Mouse (Mus musculus): ENCODE measurements around the gene Gm49405. TPM values are rescaled to one million over a fixed set of nuclear protein-coding genes. Genes with fewer than 3 reads are reported as not detected.
A peak's percentile ranks its signal among the peaks of the same experiment; 100 is the strongest.
"Not testable (repeated sequence)": the region's sequence is repeated elsewhere in the genome, so short reads cannot be mapped to it uniquely, and the experiment has no call there.

Gene Gm49405
- polyA plus RNA-seq, 1 experiment from 2014 or later, result 0.48 TPM

DNA sequence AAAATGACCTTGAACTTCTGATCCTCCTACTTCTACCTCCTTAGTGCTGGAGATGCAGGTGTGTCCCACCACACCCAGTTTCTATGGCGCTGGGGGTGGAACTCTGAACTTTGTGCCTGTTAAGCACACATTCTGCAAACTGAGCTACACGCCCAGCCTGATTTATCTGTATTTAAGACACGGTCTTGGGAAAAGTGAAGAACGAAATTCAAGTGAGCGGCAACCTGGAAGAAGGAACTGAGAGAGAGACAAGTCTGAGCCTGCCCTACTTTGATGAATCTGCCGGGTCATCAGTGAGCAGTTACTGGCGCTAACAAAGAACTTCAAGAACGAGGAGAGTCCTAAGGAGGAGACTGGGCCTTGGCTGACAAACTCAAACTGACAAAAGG is 46.4 kb downstream of the Gm49405 start:
- peaks cover 35% of the 10 kb centered on the region for H3K4me1 ChIP-seq (ENCODE audit: control insufficient read depth, low read depth, low read length)
- 27% methylated on average over 8 of the region's 8 CpGs for WGBS (ENCODE audit: insufficient replicate concordance)
- H3K4me3 ChIP-seq (ENCODE audit: low read depth, low read length), result peak overlapping the region; percentile 38
- H3K36me3 ChIP-seq (ENCODE audit: control insufficient read depth, insufficient read depth), result no peaks in the 10 kb centered on the region
- ATAC-seq (ENCODE audit: low read depth), result peak; percentile 79
- H3K27ac ChIP-seq (ENCODE audit: low read length), result peak overlapping the region; percentile 98
- H3K9me3 ChIP-seq (replicated peaks; ENCODE audit: control insufficient read depth, low read length), result no peaks in the 10 kb centered on the region
- peak overlapping the region; percentile 66 for H3K4me2 ChIP-seq (ENCODE audit: low read depth, low read length)
- H3K27me3 ChIP-seq (ENCODE audit: control insufficient read depth, insufficient read depth, low read depth, low read length), result no peaks in the 10 kb centered on the region
- H3K9ac ChIP-seq (ENCODE audit: low read depth, low read length), result peak overlapping the region; percentile 42

DNA sequence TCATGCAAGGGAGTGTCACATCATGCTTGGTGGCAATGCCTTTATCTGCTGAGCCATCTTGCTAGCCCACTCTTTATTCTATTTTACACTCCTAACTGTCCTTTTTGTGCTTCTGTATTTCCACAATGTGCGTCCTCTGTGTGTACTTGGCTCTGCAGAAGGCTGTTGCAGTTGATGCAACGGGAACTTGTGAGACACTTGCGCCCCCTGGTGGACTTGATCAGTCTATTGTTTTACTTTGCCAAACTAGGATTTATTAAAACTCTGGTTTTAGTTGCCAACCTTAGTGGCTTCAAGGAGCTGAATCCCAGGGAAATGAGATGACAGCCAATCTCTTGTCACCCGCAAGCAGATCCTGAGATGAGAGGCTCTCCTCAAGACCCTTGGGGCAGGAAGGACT is 47.4 kb downstream of the Gm49405 start:
- 10% methylated on average over 4 of the region's 4 CpGs for WGBS (ENCODE audit: insufficient replicate concordance)
- Histone ChIP-seq H3K27ac (ENCODE audit: low read length) (no peak overlapping the region), H3K4me1 (ENCODE audit: control insufficient read depth, low read depth, low read length) (peaks cover 38% of the 10 kb centered on the region)

DNA sequence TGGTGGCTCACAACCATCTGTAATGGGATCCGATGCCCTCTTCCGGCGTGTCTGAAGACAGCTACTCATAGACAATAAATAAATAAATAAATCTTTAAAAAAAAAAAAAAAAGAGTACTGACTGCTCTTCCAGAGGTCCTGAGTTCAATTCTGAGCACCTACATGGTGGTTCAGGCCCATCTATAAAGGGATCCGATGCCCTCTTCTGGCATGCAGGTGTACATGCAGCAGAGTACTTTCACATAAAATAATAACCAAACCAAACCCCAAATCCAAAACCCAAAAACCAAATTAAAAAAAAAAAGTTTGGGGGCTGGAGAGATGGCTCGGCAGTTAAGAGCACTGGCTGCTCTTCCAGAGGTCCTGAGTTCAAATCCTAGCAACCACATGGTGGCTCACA is 48.6 kb downstream of the Gm49405 start:
- WGBS (ENCODE audit: insufficient replicate concordance), result 68% methylated on average over 5 of the region's 5 CpGs
- not testable (repeated sequence) for ATAC-seq (ENCODE audit: low read depth)

More for the DNA sequence above, 47.4 kb downstream of the Gm49405 start:
- Histone ChIP-seq H3K9me3 (replicated peaks; ENCODE audit: control insufficient read depth, low read length) (no peaks in the 10 kb centered on the region), H3K4me3 (ENCODE audit: low read depth, low read length) (peak overlapping the region; percentile 38; the same call in 1 of the 2 replicates), H3K27me3 (ENCODE audit: control insufficient read depth, insufficient read depth, low read depth, low read length) (no peaks in the 10 kb centered on the region), H3K4me2 (ENCODE audit: low read depth, low read length) (peak overlapping the region; percentile 66; the same call in 1 of the 2 replicates), H3K36me3 (ENCODE audit: control insufficient read depth, insufficient read depth) (no peaks in the 10 kb centered on the region), H3K9ac (ENCODE audit: low read depth, low read length) (no peak overlapping the region)
- ATAC-seq (ENCODE audit: low read depth), result no peak

GRCm38 (mm10) chr19:4051016-4051415 is 50.6 kb downstream of the Gm49405 start:
- WGBS (ENCODE audit: insufficient replicate concordance), result 89% methylated on average over 5 of the region's 5 CpGs
- Histone ChIP-seq H3K4me3 (ENCODE audit: low read depth, low read length) (no peak overlapping the region), H3K9me3 (replicated peaks; ENCODE audit: control insufficient read depth, low read length) (no peaks in the 10 kb centered on the region), H3K27ac (ENCODE audit: low read length) (no peak overlapping the region), H3K27me3 (ENCODE audit: control insufficient read depth, insufficient read depth, low read depth, low read length) (no peaks in the 10 kb centered on the region), H3K36me3 (ENCODE audit: control insufficient read depth, insufficient read depth) (no peaks in the 10 kb centered on the region), H3K9ac (ENCODE audit: low read depth, low read length) (no peak overlapping the region), H3K4me2 (ENCODE audit: low read depth, low read length) (no peak overlapping the region), H3K4me1 (ENCODE audit: control insufficient read depth, low read depth, low read length) (peaks cover 28% of the 10 kb centered on the region)
- ATAC-seq (ENCODE audit: low read depth), result no peak

More for the DNA sequence above, 48.6 kb downstream of the Gm49405 start:
- not testable (repeated sequence) for H3K36me3 ChIP-seq (ENCODE audit: control insufficient read depth, insufficient read depth); H3K4me2 ChIP-seq (ENCODE audit: low read depth, low read length); H3K4me3 ChIP-seq (ENCODE audit: low read depth, low read length); H3K9ac ChIP-seq (ENCODE audit: low read depth, low read length); H3K27ac ChIP-seq (ENCODE audit: low read length); H3K9me3 ChIP-seq (replicated peaks; ENCODE audit: control insufficient read depth, low read length); H3K27me3 ChIP-seq (ENCODE audit: control insufficient read depth, insufficient read depth, low read depth, low read length)
- H3K4me1 ChIP-seq (ENCODE audit: control insufficient read depth, low read depth, low read length), result peaks cover 36% of the 10 kb centered on the region

DNA sequence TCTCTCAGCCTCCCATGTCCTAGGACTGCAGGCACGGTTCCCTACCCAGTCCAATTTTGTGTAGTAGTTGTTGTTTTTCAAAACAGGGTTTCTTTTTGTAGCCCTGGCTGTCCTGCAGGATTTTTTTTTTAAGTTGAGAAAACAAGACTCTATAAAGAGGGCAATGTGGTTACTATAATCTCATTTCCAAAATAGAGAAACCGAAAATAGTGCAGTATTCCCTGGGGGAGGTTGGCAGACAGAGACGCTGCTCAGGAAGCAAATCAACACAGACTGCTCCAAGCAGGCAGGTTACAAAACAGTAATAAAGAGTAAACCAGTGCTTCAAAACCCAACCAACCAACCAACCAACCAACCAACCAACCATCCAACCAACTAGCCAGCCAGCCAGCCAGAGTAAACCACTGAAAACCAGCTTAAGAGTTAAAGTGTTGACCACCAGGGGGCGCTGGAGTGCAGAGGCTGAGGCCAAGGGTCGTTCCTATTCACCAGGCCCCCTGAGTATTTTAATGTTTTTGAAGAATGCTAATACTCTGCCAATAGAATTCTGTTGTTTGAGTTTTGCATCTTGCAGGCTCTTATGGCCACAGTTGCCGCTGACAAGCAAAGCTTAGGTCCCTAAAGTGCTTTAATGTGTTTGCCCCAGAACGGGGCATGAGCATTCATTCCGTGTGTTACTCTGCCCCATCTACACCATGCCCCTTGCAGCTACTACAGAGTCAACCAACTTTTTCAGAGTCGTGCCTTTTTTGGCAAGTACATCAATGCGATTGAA is 51.5 kb downstream of the Gm49405 start:
- Histone ChIP-seq H3K9me3 (replicated peaks; ENCODE audit: control insufficient read depth, low read length) (no peaks in the 10 kb centered on the region), H3K4me2 (ENCODE audit: low read depth, low read length) (no peak overlapping the region), H3K4me3 (ENCODE audit: low read depth, low read length) (no peak overlapping the region), H3K9ac (ENCODE audit: low read depth, low read length) (no peak overlapping the region), H3K27ac (ENCODE audit: low read length) (no peak overlapping the region), H3K27me3 (ENCODE audit: control insufficient read depth, insufficient read depth, low read depth, low read length) (no peaks in the 10 kb centered on the region), H3K36me3 (ENCODE audit: control insufficient read depth, insufficient read depth) (no peaks in the 10 kb centered on the region), H3K4me1 (ENCODE audit: control insufficient read depth, low read depth, low read length) (peaks cover 20% of the 10 kb centered on the region)
- ATAC-seq (ENCODE audit: low read depth), result no peak
- 47% methylated on average over 10 of the region's 10 CpGs for WGBS (ENCODE audit: insufficient replicate concordance)

DNA sequence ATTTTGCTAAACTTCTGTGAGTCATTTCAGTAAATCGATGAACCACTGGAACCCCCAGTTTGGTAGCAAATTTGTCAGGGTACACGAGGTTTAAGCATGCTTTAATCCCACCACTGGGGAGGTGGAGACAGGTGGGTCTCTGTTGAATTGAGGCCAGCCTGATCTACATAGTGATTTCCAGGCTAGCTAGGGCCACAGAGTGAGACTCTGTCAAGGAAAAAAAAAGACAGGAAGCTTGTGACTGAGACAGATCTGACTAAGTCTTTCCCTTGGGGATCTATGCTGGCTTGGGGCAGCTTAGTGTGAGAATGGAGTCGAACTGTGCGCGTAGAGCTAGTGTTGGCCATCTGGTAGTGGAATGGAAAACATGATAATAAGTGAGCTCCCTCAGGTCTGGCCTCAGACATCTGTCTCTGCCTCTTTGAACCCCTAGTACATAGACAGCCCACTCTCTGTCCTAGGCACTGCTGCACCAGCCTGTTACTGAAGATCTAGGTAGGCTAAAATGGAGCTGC is 52.1 kb downstream of the Gm49405 start:
- ATAC-seq (ENCODE audit: low read depth), result no peak
- H3K27ac ChIP-seq (ENCODE audit: low read length), result no peak overlapping the region
- 60% methylated on average over 5 of the region's 5 CpGs for WGBS (ENCODE audit: insufficient replicate concordance)

DNA sequence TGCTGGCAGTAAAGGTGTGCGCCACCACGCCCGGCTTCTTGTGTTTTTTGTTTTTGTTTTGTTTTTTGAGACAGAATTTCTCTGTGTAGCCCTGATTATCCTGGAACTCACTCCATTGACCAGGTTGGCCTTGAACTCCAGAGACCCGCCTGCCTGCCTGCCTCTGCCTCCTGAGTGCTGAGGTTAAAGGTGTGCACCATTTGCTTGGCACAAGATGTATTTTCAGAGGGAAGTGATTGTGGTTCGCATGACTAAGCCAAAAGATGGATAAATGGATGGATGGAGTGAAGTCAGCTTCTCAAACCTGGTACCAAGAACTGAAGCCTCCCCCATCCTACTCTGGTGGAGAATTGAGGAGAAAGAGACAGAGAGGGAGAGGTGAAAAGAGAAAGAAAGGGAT is 54.2 kb downstream of the Gm49405 start:
- Histone ChIP-seq H3K27me3 (ENCODE audit: control insufficient read depth, insufficient read depth, low read depth, low read length) (no peaks in the 10 kb centered on the region), H3K9me3 (replicated peaks; ENCODE audit: control insufficient read depth, low read length) (no peaks in the 10 kb centered on the region), H3K4me3 (ENCODE audit: low read depth, low read length) (no peak overlapping the region), H3K4me1 (ENCODE audit: control insufficient read depth, low read depth, low read length) (peaks cover 32% of the 10 kb centered on the region), H3K36me3 (ENCODE audit: control insufficient read depth, insufficient read depth) (no peaks in the 10 kb centered on the region), H3K9ac (ENCODE audit: low read depth, low read length) (no peak overlapping the region), H3K27ac (ENCODE audit: low read length) (no peak overlapping the region), H3K4me2 (ENCODE audit: low read depth, low read length) (no peak overlapping the region)
- ATAC-seq (ENCODE audit: low read depth), result no peak
- WGBS (ENCODE audit: insufficient replicate concordance), result 64% methylated on average over 5 of the region's 5 CpGs

More for the DNA sequence above, 52.1 kb downstream of the Gm49405 start:
- no peak overlapping the region for H3K4me2 ChIP-seq (ENCODE audit: low read depth, low read length)
- H3K4me3 ChIP-seq (ENCODE audit: low read depth, low read length), result no peak overlapping the region
- H3K9me3 ChIP-seq (replicated peaks; ENCODE audit: control insufficient read depth, low read length), result no peaks in the 10 kb centered on the region
- H3K9ac ChIP-seq (ENCODE audit: low read depth, low read length), result no peak overlapping the region
- H3K36me3 ChIP-seq (ENCODE audit: control insufficient read depth, insufficient read depth), result no peaks in the 10 kb centered on the region
- peaks cover 17% of the 10 kb centered on the region for H3K4me1 ChIP-seq (ENCODE audit: control insufficient read depth, low read depth, low read length)
- no peaks in the 10 kb centered on the region for H3K27me3 ChIP-seq (ENCODE audit: control insufficient read depth, insufficient read depth, low read depth, low read length)

Other genes with a start within 250 kb of the Gm49405 start
- 6.7 and 7.4 TPM in 2 replicates for gene Kmt5b, start 233.2 kb upstream of the Gm49405 start, polyA plus RNA-seq (2015; fragmentation: Nextera tagmentation; extraction: Ambion mirVana)
- 18.4 and 19.3 TPM in 2 replicates for gene Chka, start 148.9 kb upstream of the Gm49405 start, polyA plus RNA-seq (2015; fragmentation: Nextera tagmentation; extraction: Ambion mirVana)
- gene Tcirg1, start 93.5 kb upstream of the Gm49405 start, polyA plus RNA-seq (2015; fragmentation: Nextera tagmentation; extraction: Ambion mirVana), result 28.7 and 33.8 TPM in 2 replicates
- 150 and 159 TPM in 2 replicates for gene Ndufs8, start 87.9 kb upstream of the Gm49405 start, polyA plus RNA-seq (2015; fragmentation: Nextera tagmentation; extraction: Ambion mirVana)
- 8.7 and 10.0 TPM in 2 replicates for gene Aldh3b1, start 70.8 kb upstream of the Gm49405 start, polyA plus RNA-seq (2015; fragmentation: Nextera tagmentation; extraction: Ambion mirVana)
- gene Unc93b1, start 65.4 kb upstream of the Gm49405 start, polyA plus RNA-seq (2015; fragmentation: Nextera tagmentation; extraction: Ambion mirVana), result 33.9 and 35.8 TPM in 2 replicates
- 0.07 and 0.12 TPM in 2 replicates for gene Aldh3b3, start 42.0 kb upstream of the Gm49405 start, polyA plus RNA-seq (2015; fragmentation: Nextera tagmentation; extraction: Ambion mirVana)
- 0.24 and 0.30 TPM in 2 replicates for gene Aldh3b2, start 28.3 kb upstream of the Gm49405 start, polyA plus RNA-seq (2015; fragmentation: Nextera tagmentation; extraction: Ambion mirVana)
- 10.5 and 12.4 TPM in 2 replicates for gene Acy3, start 14.1 kb upstream of the Gm49405 start, polyA plus RNA-seq (2015; fragmentation: Nextera tagmentation; extraction: Ambion mirVana)
- 0.09 TPM in 1 of 2 replicates, not detected in the other for gene Tbx10, start 7.9 kb upstream of the Gm49405 start, polyA plus RNA-seq (2015; fragmentation: Nextera tagmentation; extraction: Ambion mirVana)
- gene Nudt8, start within 50 bp of the Gm49405 start, polyA plus RNA-seq (2015; fragmentation: Nextera tagmentation; extraction: Ambion mirVana), result 12.2 and 12.6 TPM in 2 replicates
- 0.42 and 0.75 TPM in 2 replicates for gene Doc2g, start 2.7 kb downstream of the Gm49405 start, polyA plus RNA-seq (2015; fragmentation: Nextera tagmentation; extraction: Ambion mirVana)
- 144 and 145 TPM in 2 replicates for gene Ndufv1, start 12.2 kb downstream of the Gm49405 start, polyA plus RNA-seq (2015; fragmentation: Nextera tagmentation; extraction: Ambion mirVana)
- 796 and 823 TPM in 2 replicates for gene Gstp1, start 37.4 kb downstream of the Gm49405 start, polyA plus RNA-seq (2015; fragmentation: Nextera tagmentation; extraction: Ambion mirVana)
- 6.1 and 17.4 TPM in 2 replicates for gene Gstp2, start 45.4 kb downstream of the Gm49405 start, polyA plus RNA-seq (2015; fragmentation: Nextera tagmentation; extraction: Ambion mirVana)
- 95.4 and 105 TPM in 2 replicates for gene Gstp3, start 58.9 kb downstream of the Gm49405 start, polyA plus RNA-seq (2015; fragmentation: Nextera tagmentation; extraction: Ambion mirVana)
- 0.25 and 0.32 TPM in 2 replicates for gene Cabp2, start 81.0 kb downstream of the Gm49405 start, polyA plus RNA-seq (2015; fragmentation: Nextera tagmentation; extraction: Ambion mirVana)
- gene Cdk2ap2, start 96.6 kb downstream of the Gm49405 start, polyA plus RNA-seq (2015; fragmentation: Nextera tagmentation; extraction: Ambion mirVana), result 112 and 117 TPM in 2 replicates
- 6.6 and 7.3 TPM in 2 replicates for gene Pitpnm1, start 99.4 kb downstream of the Gm49405 start, polyA plus RNA-seq (2015; fragmentation: Nextera tagmentation; extraction: Ambion mirVana)
- 32.4 and 32.6 TPM in 2 replicates for gene Aip, start 125.2 kb downstream of the Gm49405 start, polyA plus RNA-seq (2015; fragmentation: Nextera tagmentation; extraction: Ambion mirVana)
- 0.02 TPM in 1 of 2 replicates, not detected in the other for gene Gpr152, start 139.2 kb downstream of the Gm49405 start, polyA plus RNA-seq (2015; fragmentation: Nextera tagmentation; extraction: Ambion mirVana)
- 0.18 and 0.20 TPM in 2 replicates for gene Cabp4, start 143.4 kb downstream of the Gm49405 start, polyA plus RNA-seq (2015; fragmentation: Nextera tagmentation; extraction: Ambion mirVana)
- 72.4 and 74.8 TPM in 2 replicates for gene Coro1b, start 148.0 kb downstream of the Gm49405 start, polyA plus RNA-seq (2015; fragmentation: Nextera tagmentation; extraction: Ambion mirVana)
- gene Ptprcap, start 153.0 kb downstream of the Gm49405 start, polyA plus RNA-seq (2015; fragmentation: Nextera tagmentation; extraction: Ambion mirVana), result 17.6 and 17.9 TPM in 2 replicates
- gene Rps6kb2, start 162.7 kb downstream of the Gm49405 start, polyA plus RNA-seq (2015; fragmentation: Nextera tagmentation; extraction: Ambion mirVana), result 29.4 and 31.9 TPM in 2 replicates
- 0.49 and 0.67 TPM in 2 replicates for gene Carns1, start 174.9 kb downstream of the Gm49405 start, polyA plus RNA-seq (2015; fragmentation: Nextera tagmentation; extraction: Ambion mirVana)
- 5.5 and 8.1 TPM in 2 replicates for gene Tbc1d10c, start 190.7 kb downstream of the Gm49405 start, polyA plus RNA-seq (2015; fragmentation: Nextera tagmentation; extraction: Ambion mirVana)
- gene Ppp1ca, start 191.4 kb downstream of the Gm49405 start, polyA plus RNA-seq (2015; fragmentation: Nextera tagmentation; extraction: Ambion mirVana), result 380 and 393 TPM in 2 replicates
- gene Rad9a, start 201.0 kb downstream of the Gm49405 start, polyA plus RNA-seq (2015; fragmentation: Nextera tagmentation; extraction: Ambion mirVana), result 14.1 and 14.2 TPM in 2 replicates
- gene Clcf1, start 213.6 kb downstream of the Gm49405 start, polyA plus RNA-seq (2015; fragmentation: Nextera tagmentation; extraction: Ambion mirVana), result 0.39 and 0.61 TPM in 2 replicates
- not detected in 2 replicates for gene AC109138.7, start 213.7 kb downstream of the Gm49405 start, polyA plus RNA-seq (2015; fragmentation: Nextera tagmentation; extraction: Ambion mirVana)
- gene Pold4, start 231.3 kb downstream of the Gm49405 start, polyA plus RNA-seq (2015; fragmentation: Nextera tagmentation; extraction: Ambion mirVana), result 12.2 and 14.8 TPM in 2 replicates